Mouse (Mus musculus) liver, embryonic 14.5 days (tissue): ENCODE measurements at regions not wholly inside any gene's neighbourhood (a gene's known extent, or its start where the extent isn't known, plus 50 kb on each side); places are given as distances from the start of the nearest gene placed in this dataset.

Source experiments
- CTCF ChIP-seq: IDR thresholded peaks from 2 replicates; pipeline ENCODE4 v1.5.1; 2016; ENCODE audit warnings: antibody characterized with exemption, low read depth, control low read depth
- EP300 ChIP-seq: IDR thresholded peaks from 2 replicates; pipeline ENCODE4 v1.6.1; 2016; ENCODE audit warnings: antibody characterized with exemption, low read depth

- TF ChIP-seq CTCF (no peak), EP300 (no peak)
Measured at GRCm38 (mm10) chr9:104490696-104491095, 56.4 kb upstream of the Cpne4 start.
